ENCODE assay signal across 11 mouse cellular contexts in genomic region chr11:24269046-24269445, GRCm38 (mm10).
"Had no signal": no experiment of that assay in that cellular context is flagged by ENCODE, and none has a peak within 500 bp of the region (broad histone marks: within the 10 kb centered on the region; RNA-seq: fewer than 3 reads in every experiment).

No protein-coding gene starts in this region.

- H3K4me3 ChIP-seq: left cerebral cortex, adult 2 months; liver, embryonic 13.5 days had no signal

- H3K4me1 ChIP-seq: liver, embryonic 13.5 days had no signal

- H3K36me3 ChIP-seq: liver, embryonic 13.5 days had no signal

- H3K27ac ChIP-seq: left cerebral cortex, adult 2 months; liver, embryonic 13.5 days had no signal

- H3K9me3 ChIP-seq: liver, embryonic 13.5 days had no signal

- DNase-seq: layer of hippocampus, postnatal 36 days; liver, embryonic 13.5 days; lung, adult 2 months; lung, postnatal 14 days; lung, postnatal 4 days; midbrain, embryonic 14.5 days; thymus, adult 18-20 months; thymus, postnatal 36 days had no signal

- H3K4me2 ChIP-seq: liver, embryonic 13.5 days; midbrain, embryonic 11.5 days had no signal

- ATAC-seq: intestine, postnatal 0 days had no signal

- H3K27me3 ChIP-seq: liver, embryonic 13.5 days had no signal

- H3K9ac ChIP-seq: liver, embryonic 13.5 days had no signal
